Mouse (Mus musculus) small intestine, adult 2 months (tissue): ENCODE data around the gene Aldh1a2.

Experiments used
- CTCF ChIP-seq: fragments of 200-500 bp; IDR thresholded peaks from 2 replicates; pipeline ENCODE4 v1.5.1; 2012; ENCODE audit warnings: low read depth, mild to moderate bottlenecking, control low read depth, inconsistent platforms, low read length, moderate library complexity, mixed read lengths; ENCODE audit not compliant: insufficient replicate concordance, insufficient read length; ENCODE audit errors: extremely low read depth
- POLR2A ChIP-seq: fragments of 200-500 bp; IDR thresholded peaks from 2 replicates; pipeline ENCODE4 v1.6.1; 2012; ENCODE audit warnings: low read depth, mild to moderate bottlenecking, control low read depth, inconsistent platforms, low read length, moderate library complexity

DNA sequence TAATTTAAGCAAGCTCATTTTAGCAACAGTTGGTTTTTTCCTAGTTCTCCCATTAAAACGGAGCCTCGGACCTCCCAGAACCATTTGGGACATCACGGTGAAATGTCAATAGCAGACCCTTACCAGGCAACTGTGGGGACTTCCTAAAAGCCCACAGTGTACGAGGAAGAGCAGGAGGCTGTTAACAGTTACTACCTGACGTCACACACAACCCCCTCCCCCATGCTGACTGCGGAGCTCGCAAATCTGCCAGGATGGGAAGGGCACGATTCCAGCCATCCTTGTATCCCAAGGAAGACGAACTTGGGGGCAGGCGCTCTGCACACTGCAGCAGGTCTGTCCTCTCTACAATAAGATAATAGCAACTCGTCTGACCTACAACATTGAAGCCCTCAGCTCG, 47.1 kb upstream of the Aldh1a2 start, which contains the start of gene Aqp9:
- no peak for TF ChIP-seq POLR2A
- TF ChIP-seq CTCF, result no peak
